In the genomic region with DNA sequence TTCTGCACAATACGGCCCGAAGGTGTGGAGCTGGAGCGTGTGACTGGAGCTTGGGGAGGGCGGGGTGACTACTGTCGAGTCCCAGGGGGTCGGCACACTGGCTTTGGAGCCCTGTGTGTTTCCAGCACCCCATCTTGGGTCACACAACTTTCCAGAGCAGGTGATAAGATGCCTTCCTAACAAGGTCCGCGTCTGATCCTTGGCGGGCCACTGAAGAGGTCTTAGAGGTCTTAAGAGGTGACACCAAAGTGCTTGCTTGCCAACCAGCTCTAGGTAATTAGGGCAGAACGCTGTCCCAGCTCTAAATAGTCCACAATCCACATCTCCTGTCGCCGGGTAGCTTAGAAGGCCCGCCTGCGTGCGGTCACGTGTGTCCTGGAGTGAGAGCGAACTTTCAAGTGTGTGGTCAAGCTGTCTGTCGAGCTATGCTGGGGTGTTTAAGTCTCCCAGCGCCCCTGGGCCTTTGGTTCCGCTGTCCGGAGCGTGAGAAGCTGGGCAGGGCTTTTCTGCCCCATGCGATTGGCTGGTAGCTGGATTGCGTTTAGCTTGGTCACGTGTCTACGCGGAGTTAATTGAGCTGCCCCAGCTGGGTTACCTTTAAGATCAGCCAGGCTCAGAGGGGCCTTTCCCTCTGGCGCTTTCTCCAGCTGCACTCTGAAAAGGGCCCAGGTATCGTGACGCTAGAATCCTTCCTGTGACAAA, we compare ENCODE assay signal across 8 mouse cellular contexts. TPM values are rescaled to one million over a fixed set of nuclear protein-coding genes. Genes with fewer than 3 reads are reported as not detected.
DNase-seq lines count a peak whose midpoint lies in the region; ATAC-seq lines count a peak whose summit lies in the region.

No protein-coding gene starts in this region.

- intact Hi-C loops in gastrocnemius, postnatal 36 days (cut with DNase I) = loop anchor here (5.0 to 10.0 kb wide), 3 partner anchors 41 to 196 kb away; no protein-coding TSS in a partner anchor
- intact Hi-C loops in left cerebral cortex, postnatal 10 days (cut with DNase I) = loop anchor here (5.0 to 10.0 kb wide), 3 partner anchors 244 to 486 kb away; partner anchors contain the start of gene Gm815

- H3K27ac ChIP-seq in intestine, embryonic 15.5 days = no peak overlapping the region

- peak; percentile 65 for ATAC-seq in intestine, embryonic 15.5 days
- ATAC-seq in megakaryocyte, adult 5-6 weeks (ENCODE audit: poor library complexity, severe bottlenecking) = 0 out of 2 replicates have a peak, but pooled peaks have one; percentile 45
- no peak for ATAC-seq in activated CD4-positive, CD25-positive, alpha-beta regulatory T cell, adult 4 months

- peaks cover 12% of the 10 kb centered on the region for H3K27me3 ChIP-seq in intestine, embryonic 15.5 days (replicated peaks)

- H3K9me3 ChIP-seq in intestine, embryonic 15.5 days = no peaks in the 10 kb centered on the region

- peak overlapping the region; percentile 98 for H3K4me2 ChIP-seq in intestine, embryonic 15.5 days (replicated peaks)

- H3K36me3 ChIP-seq in intestine, embryonic 15.5 days = no peaks in the 10 kb centered on the region

- peaks cover 14% of the 10 kb centered on the region for H3K4me1 ChIP-seq in intestine, embryonic 15.5 days (replicated peaks)

- 2% methylated on average over 30 of the region's 30 CpGs for WGBS in intestine, embryonic 15.5 days

- DNase-seq in adrenal gland, postnatal 36 days = peak; percentile 81 to 85
- peak; percentile 64 for DNase-seq in embryo, embryonic 9.5 days (ENCODE audit: extremely low spot score)
- DNase-seq in gastrocnemius, postnatal 36 days = peak; percentile 45 to 54
- DNase-seq in left cerebral cortex, postnatal 10 days (ENCODE audit: extremely low spot score in 1 of 2, low spot score in 2 of 2) = peak; percentile 51 to 53
- peak; percentile 76 to 82 for DNase-seq in right cerebral cortex, postnatal 10 days (ENCODE audit: low spot score in 2 of 2)

- peak overlapping the region; percentile 60 for H3K9ac ChIP-seq in intestine, embryonic 15.5 days

- peak overlapping the region; percentile 65 for H3K4me3 ChIP-seq in intestine, embryonic 15.5 days (replicated peaks)

RNA-seq across cellular contexts. Expression of gene Vldlr, which starts 2.4 kb away (rescaled TPM):
- total RNA-seq in adrenal gland, postnatal 36 days (2021) = 10 to 100 TPM; 24.5 to 29.1 TPM
- 10 to 100 TPM; 55.6 to 58.2 TPM for total RNA-seq in gastrocnemius, postnatal 36 days (2021)
- 5.9 and 6.7 TPM in 2 replicates for polyA plus RNA-seq in intestine, embryonic 15.5 days (2015; fragmentation: Nextera tagmentation; extraction: Ambion mirVana)
- total RNA-seq in left cerebral cortex, postnatal 10 days (2021) = 10 to 100 TPM; 76.6 to 80.9 TPM
- not detected in 2 replicates for total RNA-seq in megakaryocyte, adult 5-6 weeks (2015)
- total RNA-seq in megakaryocyte, adult 5-6 weeks (2017) = not detected in 2 replicates
- not detected for polyA plus RNA-seq in activated CD4-positive, CD25-positive, alpha-beta regulatory T cell, adult 4 months (2017; shearing (Covaris generic))

Comparison
In these comparisons a context has a peak if more than half of its experiments do, and no peak if none do; other contexts are left out.
1. RNA of gene Vldlr, which starts 2.4 kb away (total RNA-seq): 76.6 to 80.9 TPM in left cerebral cortex, postnatal 10 days, 55.6 to 58.2 TPM in gastrocnemius, postnatal 36 days and 24.5 to 29.1 TPM in adrenal gland, postnatal 36 days; not detected in megakaryocyte, adult 5-6 weeks; every median in the first group is over 10 times any median in the second.
2. Peak in every context shown above with its lines, with median percentiles within 50 percentile points of each other: DNase-seq.